Mouse (Mus musculus) megakaryocyte, embryonic 14.5 days (primary cell): ENCODE measurements at regions not wholly inside any gene's neighbourhood (a gene's known extent, or its start where the extent isn't known, plus 50 kb on each side); places are given as distances from the start of the nearest gene placed in this dataset.

Experiments used
- H3K27me3 ChIP-seq: replicated peaks from 2 replicates; pipeline ENCODE3; 2012; ENCODE audit warnings: inconsistent platforms
- H3K36me3 ChIP-seq: replicated peaks from 2 replicates; pipeline ENCODE3; 2012; ENCODE audit warnings: low read length, inconsistent platforms, mixed read lengths
- H3K4me1 ChIP-seq: 2 replicates; pipeline ENCODE4 v1.6.1; 2012; ENCODE audit warnings: inconsistent platforms
- H3K4me3 ChIP-seq: replicated peaks from 2 replicates; pipeline ENCODE3; 2012; ENCODE audit warnings: moderate library complexity, mild to moderate bottlenecking, inconsistent platforms
- H3K9me3 ChIP-seq: 2 replicates; pipeline ENCODE4 v1.6.1; 2012; ENCODE audit warnings: inconsistent platforms
- FLI1 ChIP-seq: IDR thresholded peaks from 2 replicates; pipeline ENCODE4 v1.6.1; 2012; ENCODE audit warnings: low read length, inconsistent platforms, mixed read lengths
- GATA1 ChIP-seq: IDR thresholded peaks from 3 replicates; pipeline ENCODE4 v1.6.1; 2012; ENCODE audit warnings: mixed read lengths, low read length, inconsistent platforms, borderline replicate concordance

- Histone ChIP-seq H3K9me3 (peaks cover 12% of the 10 kb centered on the region), H3K36me3 (no peaks in the 10 kb centered on the region), H3K27me3 (no peaks in the 10 kb centered on the region), H3K4me3 (no peak overlapping the region), H3K4me1 (no peaks in the 10 kb centered on the region)
- TF ChIP-seq GATA1 (no peak), FLI1 (no peak)
Measured at GRCm38 (mm10) chr15:32810849-32811632, 566.4 kb downstream of the Sema5a start.

- no peak for TF ChIP-seq GATA1
- no peak for TF ChIP-seq FLI1
- peaks cover 3% of the 10 kb centered on the region; the same call in 1 of the 2 replicates for H3K9me3 ChIP-seq
- no peak overlapping the region for H3K4me3 ChIP-seq
- no peaks in the 10 kb centered on the region for H3K36me3 ChIP-seq
- H3K4me1 ChIP-seq: no peaks in the 10 kb centered on the region
- no peaks in the 10 kb centered on the region for H3K27me3 ChIP-seq
Measured at GRCm38 (mm10) chr15:32839966-32840365, 595.4 kb downstream of the Sema5a start.
